Mouse (Mus musculus): ENCODE results near the gene Fut9. TPM values are rescaled to one million over a fixed set of nuclear protein-coding genes. Genes with fewer than 3 reads are reported as not detected.

Gene Fut9
- polyA plus RNA-seq, 1 experiment from 2014 or later, result 0.03 TPM

DNA sequence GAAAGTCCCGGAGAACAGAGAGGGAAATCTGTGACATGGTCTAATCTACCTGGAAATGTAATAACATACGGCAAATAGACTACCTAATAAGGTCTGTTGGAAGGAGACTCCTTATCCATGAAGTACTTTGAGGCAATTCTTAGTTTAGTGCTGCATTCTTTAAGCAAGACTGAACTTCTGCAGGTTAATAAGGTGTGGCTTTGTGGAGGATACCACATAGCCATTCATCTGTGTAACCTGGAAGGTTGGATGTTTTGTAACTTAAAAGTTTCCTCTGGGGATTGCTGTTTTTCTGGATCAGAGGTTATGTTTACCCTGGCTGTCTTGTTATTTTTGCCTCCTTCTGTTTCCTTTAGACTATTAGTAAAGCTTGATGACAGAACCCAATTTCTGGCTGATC, 166.8 kb downstream of the Fut9 start:
- no peak overlapping the region for H3K9ac ChIP-seq (ENCODE audit: low read depth, low read length)
- WGBS, result 89% methylated on average over 2 of the region's 2 CpGs
- no peaks in the 10 kb centered on the region for H3K27me3 ChIP-seq (replicated peaks; ENCODE audit: control insufficient read depth, insufficient read depth, low read length)
- H3K4me3 ChIP-seq (ENCODE audit: low read depth, low read length), result no peak overlapping the region
- H3K9me3 ChIP-seq (ENCODE audit: control insufficient read depth), result no peaks in the 10 kb centered on the region
- TF ChIP-seq CTCF (IDR thresholded peaks at IDR 0.05; ENCODE audit: low read depth), result no peak
- H3K4me1 ChIP-seq (replicated peaks; ENCODE audit: control insufficient read depth, insufficient read depth, low read length), result no peaks in the 10 kb centered on the region
- no peak for ATAC-seq
- no peak overlapping the region for H3K4me2 ChIP-seq (replicated peaks; ENCODE audit: low read depth)
- H3K36me3 ChIP-seq (ENCODE audit: control insufficient read depth, insufficient read depth), result no peaks in the 10 kb centered on the region
- no peak overlapping the region for H3K27ac ChIP-seq (ENCODE audit: low read depth, low read length)

DNA sequence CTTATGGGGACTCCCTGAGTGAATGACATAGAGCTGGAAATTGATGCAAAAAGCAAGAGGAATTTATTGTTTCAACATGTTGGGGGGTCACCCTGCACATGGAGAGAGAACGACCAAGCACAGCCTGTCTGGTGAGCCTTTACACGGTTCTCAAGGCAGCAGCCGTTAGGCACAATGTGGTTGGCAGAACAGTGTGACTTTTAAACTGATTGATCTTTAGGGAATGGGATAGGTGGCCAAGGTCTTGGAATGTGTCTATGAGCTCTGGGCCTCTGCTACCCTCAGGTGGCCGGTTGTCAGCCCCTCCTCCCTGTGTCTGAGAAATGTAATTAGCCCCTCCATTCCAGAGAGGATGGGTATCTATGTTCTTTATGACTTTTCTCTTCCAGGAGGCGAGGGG, 171.9 kb downstream of the Fut9 start:
- WGBS, result 71% methylated on average over 5 of the region's 5 CpGs
- no peaks in the 10 kb centered on the region for H3K27me3 ChIP-seq (replicated peaks; ENCODE audit: control insufficient read depth, insufficient read depth, low read length)

DNA sequence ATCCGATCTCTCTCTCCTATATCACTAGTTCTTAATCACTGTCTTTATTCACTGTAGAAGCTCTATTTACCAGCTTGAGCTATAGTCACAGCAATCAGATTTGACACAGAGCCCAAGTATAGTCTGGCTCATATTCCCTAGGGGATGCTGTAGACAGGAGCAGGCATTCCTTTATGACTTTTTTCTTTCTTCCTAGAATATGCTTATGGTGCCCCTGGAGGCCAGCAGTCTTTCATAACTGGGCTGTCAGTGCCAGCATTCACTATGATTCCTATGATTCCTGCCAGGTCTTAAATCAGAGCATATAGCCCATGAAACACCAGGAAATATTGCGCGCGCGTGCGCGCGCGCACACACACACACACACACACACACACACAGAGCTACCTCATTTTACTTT, 172.6 kb downstream of the Fut9 start:
- no peak for ATAC-seq
- Histone ChIP-seq H3K9me3 (ENCODE audit: control insufficient read depth) (no peaks in the 10 kb centered on the region), H3K4me1 (replicated peaks; ENCODE audit: control insufficient read depth, insufficient read depth, low read length) (no peaks in the 10 kb centered on the region), H3K9ac (ENCODE audit: low read depth, low read length) (no peak overlapping the region), H3K4me3 (ENCODE audit: low read depth, low read length) (no peak overlapping the region), H3K36me3 (ENCODE audit: control insufficient read depth, insufficient read depth) (no peaks in the 10 kb centered on the region), H3K4me2 (replicated peaks; ENCODE audit: low read depth) (no peak overlapping the region), H3K27me3 (replicated peaks; ENCODE audit: control insufficient read depth, insufficient read depth, low read length) (no peaks in the 10 kb centered on the region), H3K27ac (ENCODE audit: low read depth, low read length) (no peak overlapping the region)
- WGBS, result 94% methylated on average over 9 of the region's 9 CpGs
- no peak for TF ChIP-seq CTCF (IDR thresholded peaks at IDR 0.05; ENCODE audit: low read depth)

More for the DNA sequence above, 171.9 kb downstream of the Fut9 start:
- H3K27ac ChIP-seq (ENCODE audit: low read depth, low read length), result no peak overlapping the region
- TF ChIP-seq CTCF (IDR thresholded peaks at IDR 0.05; ENCODE audit: low read depth), result no peak
- H3K36me3 ChIP-seq (ENCODE audit: control insufficient read depth, insufficient read depth), result no peaks in the 10 kb centered on the region
- no peak overlapping the region for H3K9ac ChIP-seq (ENCODE audit: low read depth, low read length)
- H3K4me2 ChIP-seq (replicated peaks; ENCODE audit: low read depth), result no peak overlapping the region
- ATAC-seq, result no peak
- no peak overlapping the region for H3K4me3 ChIP-seq (ENCODE audit: low read depth, low read length)
- no peaks in the 10 kb centered on the region for H3K9me3 ChIP-seq (ENCODE audit: control insufficient read depth)
- H3K4me1 ChIP-seq (replicated peaks; ENCODE audit: control insufficient read depth, insufficient read depth, low read length), result no peaks in the 10 kb centered on the region

DNA sequence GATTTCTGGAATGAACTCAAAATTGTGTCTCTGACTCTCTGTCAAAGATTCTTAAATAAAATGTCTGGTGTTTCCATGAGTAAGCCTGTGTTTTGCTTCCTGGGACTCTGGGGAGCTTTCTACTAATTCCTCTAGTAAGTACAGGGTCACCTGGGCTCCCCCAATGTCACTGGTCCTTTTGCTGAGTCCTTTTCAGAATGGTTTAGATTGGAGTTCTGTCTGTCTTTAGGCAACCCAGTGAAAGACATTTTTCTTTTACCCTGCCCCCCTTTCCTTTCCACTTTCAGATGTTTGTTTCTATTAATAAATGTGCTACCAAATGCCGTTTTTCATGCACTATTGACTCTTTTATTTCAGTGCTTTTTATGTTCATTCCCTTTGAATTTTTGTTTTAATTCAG, 173.0 kb downstream of the Fut9 start:
- H3K4me3 ChIP-seq (ENCODE audit: low read depth, low read length), result no peak overlapping the region
- no peak for ATAC-seq
- H3K9me3 ChIP-seq (ENCODE audit: control insufficient read depth), result no peaks in the 10 kb centered on the region
- no peak for TF ChIP-seq CTCF (IDR thresholded peaks at IDR 0.05; ENCODE audit: low read depth)
- H3K4me2 ChIP-seq (replicated peaks; ENCODE audit: low read depth), result no peak overlapping the region
- H3K27ac ChIP-seq (ENCODE audit: low read depth, low read length), result no peak overlapping the region
- H3K9ac ChIP-seq (ENCODE audit: low read depth, low read length), result no peak overlapping the region
- no peaks in the 10 kb centered on the region for H3K27me3 ChIP-seq (replicated peaks; ENCODE audit: control insufficient read depth, insufficient read depth, low read length)
- no peaks in the 10 kb centered on the region for H3K4me1 ChIP-seq (replicated peaks; ENCODE audit: control insufficient read depth, insufficient read depth, low read length)
- 54% methylated on average over 1 of the region's 1 CpGs for WGBS
- H3K36me3 ChIP-seq (ENCODE audit: control insufficient read depth, insufficient read depth), result no peaks in the 10 kb centered on the region

DNA sequence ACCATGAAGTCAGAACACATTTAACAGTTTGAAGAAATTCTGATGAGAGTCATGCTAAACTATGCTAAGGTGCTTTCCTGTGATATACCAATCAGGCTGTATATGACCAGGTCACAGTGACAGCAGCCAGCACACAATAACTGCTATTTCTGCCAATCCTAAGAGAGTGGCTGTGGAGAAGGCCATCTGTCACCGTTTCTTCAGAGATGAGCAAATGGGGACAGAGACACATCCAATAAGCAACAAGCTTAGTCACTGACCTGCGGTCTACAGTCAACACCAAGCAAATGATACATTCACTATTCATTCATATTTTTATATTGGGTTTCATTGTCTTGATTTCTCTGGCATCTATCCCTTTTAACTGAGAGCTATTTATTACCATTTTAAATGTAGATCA, 176.9 kb downstream of the Fut9 start:
- Histone ChIP-seq H3K27me3 (replicated peaks; ENCODE audit: control insufficient read depth, insufficient read depth, low read length) (no peaks in the 10 kb centered on the region), H3K4me3 (ENCODE audit: low read depth, low read length) (no peak overlapping the region), H3K9ac (ENCODE audit: low read depth, low read length) (no peak overlapping the region), H3K27ac (ENCODE audit: low read depth, low read length) (no peak overlapping the region), H3K36me3 (ENCODE audit: control insufficient read depth, insufficient read depth) (no peaks in the 10 kb centered on the region), H3K4me1 (replicated peaks; ENCODE audit: control insufficient read depth, insufficient read depth, low read length) (no peaks in the 10 kb centered on the region), H3K9me3 (ENCODE audit: control insufficient read depth) (no peaks in the 10 kb centered on the region), H3K4me2 (replicated peaks; ENCODE audit: low read depth) (no peak overlapping the region)
- WGBS, result 85% methylated on average over 2 of the region's 2 CpGs
- no peak for TF ChIP-seq CTCF (IDR thresholded peaks at IDR 0.05; ENCODE audit: low read depth)
- no peak for ATAC-seq

DNA sequence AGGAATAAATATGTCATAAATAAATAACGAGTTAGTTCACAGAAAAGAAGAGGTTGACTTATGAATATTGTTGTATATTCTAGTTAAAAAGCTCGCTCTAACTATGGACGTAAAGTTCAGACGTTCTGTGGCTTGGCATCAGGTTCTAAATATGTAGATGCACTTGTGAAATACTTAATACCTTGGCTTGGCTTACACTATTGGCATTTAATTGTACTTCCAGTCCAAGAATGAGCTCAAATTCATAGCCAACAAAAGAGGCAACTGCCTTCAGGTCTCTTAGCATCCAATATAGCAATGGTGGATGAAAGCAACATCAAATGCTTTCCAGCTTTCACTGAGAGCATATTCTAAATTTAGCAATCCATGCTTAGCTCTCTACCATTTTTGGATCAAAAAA, 182.7 kb downstream of the Fut9 start:
- Histone ChIP-seq H3K27me3 (replicated peaks; ENCODE audit: control insufficient read depth, insufficient read depth, low read length) (no peaks in the 10 kb centered on the region), H3K4me1 (replicated peaks; ENCODE audit: control insufficient read depth, insufficient read depth, low read length) (no peaks in the 10 kb centered on the region), H3K36me3 (ENCODE audit: control insufficient read depth, insufficient read depth) (no peaks in the 10 kb centered on the region), H3K9me3 (ENCODE audit: control insufficient read depth) (no peaks in the 10 kb centered on the region), H3K4me3 (ENCODE audit: low read depth, low read length) (no peak overlapping the region), H3K4me2 (replicated peaks; ENCODE audit: low read depth) (no peak overlapping the region), H3K9ac (ENCODE audit: low read depth, low read length) (no peak overlapping the region), H3K27ac (ENCODE audit: low read depth, low read length) (no peak overlapping the region)
- WGBS, result 86% methylated on average over 4 of the region's 4 CpGs
- TF ChIP-seq CTCF (IDR thresholded peaks at IDR 0.05; ENCODE audit: low read depth), result no peak
- ATAC-seq, result no peak

DNA sequence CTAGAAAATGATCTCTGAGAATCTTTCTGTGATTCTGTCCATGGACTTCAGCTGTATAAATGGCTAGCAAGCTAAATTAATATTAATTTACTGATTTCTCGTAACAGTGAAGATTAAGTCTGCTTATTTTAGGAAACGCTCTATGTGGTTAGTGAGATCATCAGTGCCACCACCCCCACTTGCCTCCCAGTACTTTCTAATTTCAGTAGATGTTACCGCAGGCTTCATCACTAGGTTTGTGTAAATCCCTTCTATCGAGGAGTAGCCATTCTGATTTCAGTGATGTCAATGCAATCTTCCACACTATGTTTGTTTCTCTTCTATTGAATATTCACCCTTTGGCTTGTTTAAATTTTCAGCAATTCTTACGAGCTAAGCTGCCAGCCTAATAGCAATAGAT, 186.6 kb downstream of the Fut9 start:
- no peaks in the 10 kb centered on the region for H3K4me1 ChIP-seq (replicated peaks; ENCODE audit: control insufficient read depth, insufficient read depth, low read length)
- no peak overlapping the region for H3K9ac ChIP-seq (ENCODE audit: low read depth, low read length)
- no peak overlapping the region for H3K4me2 ChIP-seq (replicated peaks; ENCODE audit: low read depth)
- WGBS, result 83% methylated on average over 5 of the region's 5 CpGs
- H3K4me3 ChIP-seq (ENCODE audit: low read depth, low read length), result no peak overlapping the region
- H3K36me3 ChIP-seq (ENCODE audit: control insufficient read depth, insufficient read depth), result no peaks in the 10 kb centered on the region
- no peak for ATAC-seq
- H3K27ac ChIP-seq (ENCODE audit: low read depth, low read length), result no peak overlapping the region
- no peaks in the 10 kb centered on the region for H3K27me3 ChIP-seq (replicated peaks; ENCODE audit: control insufficient read depth, insufficient read depth, low read length)
- no peaks in the 10 kb centered on the region for H3K9me3 ChIP-seq (ENCODE audit: control insufficient read depth)
- TF ChIP-seq CTCF (IDR thresholded peaks at IDR 0.05; ENCODE audit: low read depth), result no peak
